Mouse (Mus musculus): ENCODE measurements around the gene Ppm1d. TPM values are rescaled to one million over a fixed set of nuclear protein-coding genes. Genes with fewer than 3 reads are reported as not detected.

The Ppm1d gene
- polyA plus RNA-seq, 1 experiment from 2014 or later = 30.7 TPM

DNA sequence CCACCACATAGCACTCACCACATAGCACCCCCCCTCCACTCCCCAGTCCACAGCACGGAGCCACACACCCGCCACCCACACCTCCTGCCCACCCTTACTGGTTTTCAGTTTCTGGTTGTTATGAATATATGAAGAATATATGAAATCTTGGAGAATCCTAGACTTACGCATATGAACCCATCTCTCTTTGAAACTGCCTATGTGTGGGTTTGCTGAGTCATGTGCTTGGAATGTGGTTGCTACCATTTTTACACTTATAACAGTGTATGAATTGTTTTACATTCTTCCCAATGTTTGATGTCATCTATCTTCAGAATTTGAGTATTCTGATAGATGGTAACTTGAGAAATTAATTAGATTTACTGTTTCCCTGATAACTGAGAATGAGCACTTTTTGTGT lies 68.0 kb downstream of the Ppm1d start:
- Histone ChIP-seq H3K27me3 (ENCODE audit: control insufficient read depth, insufficient read depth, low read length) (no peaks in the 10 kb centered on the region), H3K36me3 (replicated peaks; ENCODE audit: control insufficient read depth, insufficient read depth, low read depth, low read length) (no peaks in the 10 kb centered on the region), H3K27ac (replicated peaks; ENCODE audit: low read depth, low read length) (no peak overlapping the region), H3K4me2 (ENCODE audit: low read depth, low read length) (no peak overlapping the region), H3K9ac (replicated peaks; ENCODE audit: low read length) (no peak overlapping the region), H3K4me1 (ENCODE audit: control insufficient read depth, insufficient read depth, low read length) (no peaks in the 10 kb centered on the region), H3K4me3 (ENCODE audit: low read depth, low read length) (no peak overlapping the region), H3K9me3 (replicated peaks; ENCODE audit: control insufficient read depth, low read length) (no peaks in the 10 kb centered on the region)
- DNase-seq (ENCODE audit: low spot score) (no peak), ATAC-seq (replicated peaks; ENCODE audit: insufficient number of reproducible peaks, low FRiP score, low TSS enrichment, low read depth) (no peak)
- WGBS = 88% methylated on average over 3 of the region's 3 CpGs

DNA sequence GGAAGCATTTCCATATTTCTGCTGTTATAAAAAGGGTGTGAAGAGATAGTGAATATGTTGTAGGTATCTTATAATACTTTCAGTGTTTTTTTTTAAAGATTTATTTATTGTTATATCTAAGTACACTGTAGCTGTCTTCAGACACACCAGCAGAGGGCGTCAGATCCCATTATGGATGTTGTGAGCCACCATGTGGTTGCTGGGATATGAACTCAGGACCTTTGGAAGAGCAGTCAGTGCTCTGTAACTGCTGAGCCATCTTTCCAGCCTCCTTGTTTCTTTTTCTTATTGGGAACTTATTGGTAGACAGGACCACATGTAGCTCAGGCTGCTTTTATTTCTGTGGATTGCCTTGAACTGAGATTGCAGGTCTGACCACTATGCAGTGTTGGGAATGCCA lies 69.0 kb downstream of the Ppm1d start:
- no peak for DNase-seq (ENCODE audit: low spot score)
- Histone ChIP-seq H3K9me3 (replicated peaks; ENCODE audit: control insufficient read depth, low read length) (no peaks in the 10 kb centered on the region), H3K4me3 (ENCODE audit: low read depth, low read length) (no peak overlapping the region), H3K4me1 (ENCODE audit: control insufficient read depth, insufficient read depth, low read length) (no peaks in the 10 kb centered on the region), H3K9ac (replicated peaks; ENCODE audit: low read length) (no peak overlapping the region), H3K36me3 (replicated peaks; ENCODE audit: control insufficient read depth, insufficient read depth, low read depth, low read length) (no peaks in the 10 kb centered on the region), H3K4me2 (ENCODE audit: low read depth, low read length) (no peak overlapping the region), H3K27me3 (ENCODE audit: control insufficient read depth, insufficient read depth, low read length) (no peaks in the 10 kb centered on the region), H3K27ac (replicated peaks; ENCODE audit: low read depth, low read length) (no peak overlapping the region)
- 11% methylated on average over 1 of the region's 1 CpGs for WGBS
- ATAC-seq (replicated peaks; ENCODE audit: insufficient number of reproducible peaks, low FRiP score, low TSS enrichment, low read depth) = no peak

DNA sequence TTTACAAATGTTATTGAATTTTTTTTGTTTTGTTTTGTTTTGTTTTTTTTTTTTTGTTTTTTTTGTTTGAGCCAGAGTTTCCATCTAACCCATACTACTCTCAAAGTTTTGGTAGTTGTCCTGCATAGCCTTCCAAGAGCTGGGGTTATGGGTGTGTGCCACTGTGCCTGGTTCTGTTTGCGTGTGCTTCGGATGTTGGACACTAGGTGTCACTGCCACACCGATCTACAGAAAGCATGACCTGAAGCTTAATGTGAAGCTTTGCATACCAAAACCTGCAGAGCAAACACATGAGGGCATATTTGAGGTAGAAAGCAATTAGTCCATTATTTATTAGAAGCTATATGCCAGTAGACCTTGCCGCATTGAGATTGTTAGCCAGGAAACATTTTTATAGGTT lies 71.0 kb downstream of the Ppm1d start:
- no peaks in the 10 kb centered on the region for H3K27me3 ChIP-seq (ENCODE audit: control insufficient read depth, insufficient read depth, low read length)
- peak; percentile 56; the same call in 1 of the 2 replicates for ATAC-seq (replicated peaks; ENCODE audit: insufficient number of reproducible peaks, low FRiP score, low TSS enrichment, low read depth)
- H3K4me1 ChIP-seq (ENCODE audit: control insufficient read depth, insufficient read depth, low read length) = no peaks in the 10 kb centered on the region
- peak; percentile 85 for DNase-seq (ENCODE audit: low spot score)
- no peaks in the 10 kb centered on the region for H3K36me3 ChIP-seq (replicated peaks; ENCODE audit: control insufficient read depth, insufficient read depth, low read depth, low read length)
- WGBS = 20% methylated on average over 4 of the region's 4 CpGs
- H3K9me3 ChIP-seq (replicated peaks; ENCODE audit: control insufficient read depth, low read length) = no peaks in the 10 kb centered on the region
- no peak overlapping the region for H3K4me3 ChIP-seq (ENCODE audit: low read depth, low read length)
- H3K4me2 ChIP-seq (ENCODE audit: low read depth, low read length) = no peak overlapping the region
- H3K27ac ChIP-seq (replicated peaks; ENCODE audit: low read depth, low read length) = no peak overlapping the region
- no peak overlapping the region for H3K9ac ChIP-seq (replicated peaks; ENCODE audit: low read length)

DNA sequence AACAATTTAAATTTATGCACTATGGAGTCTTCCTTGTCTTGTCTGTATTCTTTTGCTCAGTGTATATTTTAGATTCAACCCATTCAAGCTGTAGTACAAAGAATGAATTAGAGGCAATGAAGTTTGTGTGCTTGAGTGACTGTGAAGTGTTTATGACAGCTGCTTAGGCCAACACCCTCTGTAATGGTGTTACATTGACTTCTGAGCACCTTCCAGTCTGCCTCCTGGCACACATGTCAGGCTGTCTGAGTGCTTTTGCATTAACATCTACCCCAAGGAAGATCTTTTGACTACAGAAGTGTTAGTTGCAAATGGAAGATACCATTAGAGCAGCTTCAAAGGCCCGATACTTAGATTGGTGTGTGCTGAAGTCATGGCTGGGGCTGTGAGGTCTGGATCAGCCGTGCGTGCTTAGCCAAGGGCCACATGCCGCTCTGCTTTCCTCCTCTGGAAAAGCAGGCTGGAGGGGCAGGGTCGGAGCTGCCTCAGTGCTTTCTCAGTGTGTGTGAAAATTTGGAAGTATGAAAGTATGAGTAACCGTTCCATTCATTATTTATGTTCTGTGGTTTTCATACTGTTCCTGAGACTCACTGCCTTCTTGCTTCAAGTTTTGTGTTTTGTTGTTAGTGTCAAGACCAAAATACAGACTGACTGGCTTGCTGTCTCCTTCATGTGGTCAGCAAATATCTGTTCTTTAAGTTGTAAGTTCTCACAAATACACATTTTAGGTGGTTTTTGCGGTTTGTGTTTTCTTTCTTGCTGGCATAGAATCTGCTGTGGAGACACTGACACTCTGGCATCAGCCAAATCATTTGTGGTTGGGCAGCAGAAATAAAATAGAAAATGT lies 73.2 kb downstream of the Ppm1d start:
- Histone ChIP-seq H3K4me2 (ENCODE audit: low read depth, low read length) (no peak overlapping the region), H3K9me3 (replicated peaks; ENCODE audit: control insufficient read depth, low read length) (no peaks in the 10 kb centered on the region), H3K4me3 (ENCODE audit: low read depth, low read length) (no peak overlapping the region), H3K27me3 (ENCODE audit: control insufficient read depth, insufficient read depth, low read length) (no peaks in the 10 kb centered on the region), H3K9ac (replicated peaks; ENCODE audit: low read length) (no peak overlapping the region), H3K27ac (replicated peaks; ENCODE audit: low read depth, low read length) (no peak overlapping the region), H3K36me3 (replicated peaks; ENCODE audit: control insufficient read depth, insufficient read depth, low read depth, low read length) (no peaks in the 10 kb centered on the region), H3K4me1 (ENCODE audit: control insufficient read depth, insufficient read depth, low read length) (no peaks in the 10 kb centered on the region)
- DNase-seq (ENCODE audit: low spot score) (no peak), ATAC-seq (replicated peaks; ENCODE audit: insufficient number of reproducible peaks, low FRiP score, low TSS enrichment, low read depth) (no peak)
- WGBS = 88% methylated on average over 7 of the region's 7 CpGs

DNA sequence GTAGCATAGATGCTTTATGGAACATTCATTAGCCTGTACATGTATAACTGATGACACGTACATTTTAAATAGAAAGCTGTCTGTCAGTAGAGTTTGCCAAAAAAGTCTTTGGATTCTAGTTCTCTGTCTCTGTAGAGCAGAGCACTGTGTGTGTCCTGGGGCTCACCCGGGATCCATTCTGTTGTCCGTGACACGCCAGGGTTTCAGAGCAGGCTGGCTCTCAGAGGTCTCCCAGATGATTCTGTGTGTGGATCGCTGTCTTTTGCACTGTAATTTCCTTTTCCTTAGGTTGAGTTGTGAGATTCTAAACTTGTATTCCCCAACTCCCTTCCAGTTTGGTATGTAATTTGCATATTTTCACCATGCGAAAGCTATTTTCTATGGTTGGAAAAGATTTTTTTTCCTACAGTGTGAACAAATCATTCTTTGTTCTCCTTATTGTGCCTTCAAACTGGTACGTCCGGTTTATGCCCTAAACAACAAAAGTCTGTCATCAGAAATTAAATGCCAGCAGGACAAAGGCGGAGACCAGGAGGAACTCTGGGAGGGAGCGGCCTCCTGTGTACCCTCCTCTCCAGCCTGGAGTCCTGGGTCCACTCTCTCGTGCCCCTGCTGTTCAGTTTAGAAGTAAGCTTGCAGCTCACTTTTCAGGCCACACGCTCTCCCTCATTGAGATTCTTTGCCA lies 81.3 kb downstream of the Ppm1d start:
- H3K4me2 ChIP-seq (ENCODE audit: low read depth, low read length) = no peak overlapping the region
- H3K27me3 ChIP-seq (ENCODE audit: control insufficient read depth, insufficient read depth, low read length) = no peaks in the 10 kb centered on the region
- H3K9me3 ChIP-seq (replicated peaks; ENCODE audit: control insufficient read depth, low read length) = no peaks in the 10 kb centered on the region
- ATAC-seq (replicated peaks; ENCODE audit: insufficient number of reproducible peaks, low FRiP score, low TSS enrichment, low read depth) (no peak; the same call in 1 of the 2 replicates), DNase-seq (ENCODE audit: low spot score) (peak; percentile 68)
- 40% methylated on average over 12 of the region's 12 CpGs for WGBS
- peak overlapping the region; percentile 43 for H3K27ac ChIP-seq (replicated peaks; ENCODE audit: low read depth, low read length)
- H3K36me3 ChIP-seq (replicated peaks; ENCODE audit: control insufficient read depth, insufficient read depth, low read depth, low read length) = no peaks in the 10 kb centered on the region
- H3K9ac ChIP-seq (replicated peaks; ENCODE audit: low read length) = no peak overlapping the region
- peaks cover 4% of the 10 kb centered on the region; the same call in 1 of the 2 replicates for H3K4me1 ChIP-seq (ENCODE audit: control insufficient read depth, insufficient read depth, low read length)
- H3K4me3 ChIP-seq (ENCODE audit: low read depth, low read length) = no peak overlapping the region

DNA sequence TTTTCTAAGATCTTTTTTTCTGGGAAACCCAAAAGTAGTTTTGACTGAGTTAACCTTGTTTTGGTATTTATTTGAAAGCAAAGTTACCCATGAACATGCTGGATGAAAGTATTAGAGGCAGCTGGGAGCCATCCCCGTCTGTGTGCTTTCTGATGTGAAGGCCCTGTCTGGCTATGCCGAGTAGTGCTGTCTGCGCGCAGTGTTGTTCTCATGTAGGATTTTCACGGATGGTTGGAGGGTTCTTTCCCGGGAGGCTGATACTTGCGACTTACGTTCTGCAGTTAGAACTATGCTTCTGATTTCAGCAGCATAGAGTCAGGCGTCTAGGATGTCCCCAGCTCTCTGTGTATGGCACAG lies 81.8 kb downstream of the Ppm1d start:
- peaks cover 4% of the 10 kb centered on the region; the same call in 1 of the 2 replicates for H3K4me1 ChIP-seq (ENCODE audit: control insufficient read depth, insufficient read depth, low read length)
- ATAC-seq (replicated peaks; ENCODE audit: insufficient number of reproducible peaks, low FRiP score, low TSS enrichment, low read depth) = no peak
- no peaks in the 10 kb centered on the region for H3K27me3 ChIP-seq (ENCODE audit: control insufficient read depth, insufficient read depth, low read length)
- peak; percentile 27 for DNase-seq (ENCODE audit: low spot score)
- H3K4me2 ChIP-seq (ENCODE audit: low read depth, low read length) = no peak overlapping the region
- H3K9me3 ChIP-seq (replicated peaks; ENCODE audit: control insufficient read depth, low read length) = no peaks in the 10 kb centered on the region
- H3K36me3 ChIP-seq (replicated peaks; ENCODE audit: control insufficient read depth, insufficient read depth, low read depth, low read length) = no peaks in the 10 kb centered on the region
- H3K9ac ChIP-seq (replicated peaks; ENCODE audit: low read length) = 0 out of 2 replicates have a peak overlapping the region, but pooled peaks have one; percentile 23
- H3K4me3 ChIP-seq (ENCODE audit: low read depth, low read length) = no peak overlapping the region
- peak overlapping the region; percentile 43 for H3K27ac ChIP-seq (replicated peaks; ENCODE audit: low read depth, low read length)
- 42% methylated on average over 9 of the region's 9 CpGs for WGBS

DNA sequence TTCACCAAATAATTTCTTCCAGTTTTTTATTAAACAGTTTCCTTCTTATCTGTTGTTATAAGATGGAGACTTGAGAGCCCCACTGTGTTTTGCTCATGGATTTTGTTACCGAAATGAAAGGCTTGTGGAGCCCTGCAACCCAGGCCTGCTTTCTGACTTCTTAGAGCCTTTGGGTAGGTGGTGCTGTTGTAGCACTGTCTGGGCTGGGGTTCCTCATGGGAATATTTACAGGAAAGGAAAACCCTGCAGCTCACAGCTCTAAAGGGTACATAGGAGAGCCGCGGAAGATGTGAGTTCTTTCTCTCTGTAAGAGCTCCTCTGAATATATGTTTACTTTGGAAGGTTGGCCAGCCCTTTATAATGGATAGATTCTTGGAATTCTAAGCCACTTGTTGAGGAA lies 82.9 kb downstream of the Ppm1d start:
- 47% methylated on average over 3 of the region's 3 CpGs for WGBS
- Histone ChIP-seq H3K4me2 (ENCODE audit: low read depth, low read length) (no peak overlapping the region), H3K27me3 (ENCODE audit: control insufficient read depth, insufficient read depth, low read length) (no peaks in the 10 kb centered on the region), H3K27ac (replicated peaks; ENCODE audit: low read depth, low read length) (no peak overlapping the region), H3K4me3 (ENCODE audit: low read depth, low read length) (no peak overlapping the region), H3K36me3 (replicated peaks; ENCODE audit: control insufficient read depth, insufficient read depth, low read depth, low read length) (no peaks in the 10 kb centered on the region), H3K4me1 (ENCODE audit: control insufficient read depth, insufficient read depth, low read length) (peaks cover 4% of the 10 kb centered on the region; the same call in 1 of the 2 replicates), H3K9ac (replicated peaks; ENCODE audit: low read length) (no peak overlapping the region), H3K9me3 (replicated peaks; ENCODE audit: control insufficient read depth, low read length) (no peaks in the 10 kb centered on the region)
- ATAC-seq (replicated peaks; ENCODE audit: insufficient number of reproducible peaks, low FRiP score, low TSS enrichment, low read depth) (no peak), DNase-seq (ENCODE audit: low spot score) (peak; percentile 62)

DNA sequence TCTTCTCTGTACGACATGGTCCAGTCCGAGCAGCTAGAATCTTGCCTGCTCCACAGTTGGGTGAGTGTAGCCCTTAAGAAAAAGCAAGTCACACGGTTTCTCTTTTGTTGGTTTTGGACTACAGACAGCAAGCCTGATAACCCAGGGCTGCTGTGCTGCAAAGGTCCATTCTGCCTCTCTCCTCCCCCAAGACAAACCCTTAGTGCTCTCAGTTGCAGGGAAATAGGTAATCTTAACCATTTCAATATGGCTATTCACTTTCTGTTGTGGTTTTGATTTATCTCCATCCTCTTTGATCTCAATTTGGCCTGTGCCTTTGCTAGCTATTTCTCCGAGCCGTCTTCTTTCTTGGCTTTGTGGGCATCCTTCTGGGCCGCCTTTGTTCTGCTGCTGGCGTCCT lies 84.3 kb downstream of the Ppm1d start:
- H3K27ac ChIP-seq (replicated peaks; ENCODE audit: low read depth, low read length) = peak overlapping the region; percentile 72; the same call in 1 of the 2 replicates
- H3K9me3 ChIP-seq (replicated peaks; ENCODE audit: control insufficient read depth, low read length) = no peaks in the 10 kb centered on the region
- H3K4me3 ChIP-seq (ENCODE audit: low read depth, low read length) = no peak overlapping the region
- WGBS = 38% methylated on average over 7 of the region's 7 CpGs
- H3K36me3 ChIP-seq (replicated peaks; ENCODE audit: control insufficient read depth, insufficient read depth, low read depth, low read length) = no peaks in the 10 kb centered on the region
- ATAC-seq (replicated peaks; ENCODE audit: insufficient number of reproducible peaks, low FRiP score, low TSS enrichment, low read depth) = no peak
- peak; percentile 51 for DNase-seq (ENCODE audit: low spot score)
- peaks cover 4% of the 10 kb centered on the region; the same call in 1 of the 2 replicates for H3K4me1 ChIP-seq (ENCODE audit: control insufficient read depth, insufficient read depth, low read length)
- H3K4me2 ChIP-seq (ENCODE audit: low read depth, low read length) = no peak overlapping the region
- H3K27me3 ChIP-seq (ENCODE audit: control insufficient read depth, insufficient read depth, low read length) = no peaks in the 10 kb centered on the region
- H3K9ac ChIP-seq (replicated peaks; ENCODE audit: low read length) = peak overlapping the region; percentile 25; the same call in 1 of the 2 replicates

All from embryonic facial prominence, embryonic 11.5 days (tissue).